Mouse (Mus musculus): Measurements from ENCODE around the gene Ntrk3.

DNA sequence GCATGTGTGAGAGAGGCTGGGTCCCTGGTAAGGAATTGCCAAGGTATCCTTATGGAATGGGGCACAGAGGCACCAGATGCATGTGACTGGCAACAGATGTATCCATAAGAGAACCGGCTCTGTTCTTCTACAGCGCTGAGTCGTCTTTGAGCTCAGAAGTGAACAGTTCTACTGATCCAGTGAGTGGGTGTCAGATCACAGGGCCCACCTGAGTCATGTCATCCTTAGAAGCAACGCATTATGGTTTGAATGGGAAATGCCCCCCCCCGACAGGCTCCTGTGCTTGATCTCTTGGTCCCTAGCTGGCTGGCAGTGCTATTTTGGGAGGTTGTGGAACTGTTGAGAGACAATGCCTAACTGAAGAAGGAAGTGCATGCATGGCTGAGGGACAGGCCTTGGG is 236.9 kb downstream of the Ntrk3 start:
- TF ChIP-seq CTCF (IDR thresholded peaks at IDR 0.05; ENCODE audit: control insufficient read depth, insufficient read depth, insufficient replicate concordance, low read depth, low read length) (no peak), POLR2A (IDR thresholded peaks at IDR 0.05; ENCODE audit: control insufficient read depth, low read depth, low read length) (no peak)

Measured in testis, adult 2 months (tissue).